Comparison of ENCODE assay signal across 20 mouse cellular contexts in genomic region chr12:70047281-70047680, GRCm38 (mm10).
DNase-seq lines count a peak whose midpoint lies in the region; ATAC-seq and TF ChIP-seq lines count a peak whose summit lies in the region.
"Had no signal": no experiment of that assay in that cellular context is flagged by ENCODE, and none has a peak within 500 bp of the region (broad histone marks: within the 10 kb centered on the region; RNA-seq: fewer than 3 reads in every experiment).

No protein-coding gene starts in this region.

- H3K4me2 ChIP-seq in kidney, embryonic 16.5 days (replicated peaks; ENCODE audit: low read depth, low read length) = no peak overlapping the region
- no peak overlapping the region for H3K4me2 ChIP-seq in lung, embryonic 14.5 days
- no peak overlapping the region for H3K4me2 ChIP-seq in lung, embryonic 16.5 days (ENCODE audit: low read depth, low read length)
- H3K4me2 ChIP-seq: embryonic facial prominence, embryonic 12.5 days; forebrain, embryonic 12.5 days; heart, embryonic 11.5 days; limb, embryonic 15.5 days; liver, embryonic 15.5 days; midbrain, embryonic 11.5 days had no signal

- TF ChIP-seq CTCF in kidney, adult 2 months (conservative IDR thresholded peaks at IDR 0.05; ENCODE audit: insufficient read depth, insufficient read length, low read depth, low read length) = no peak
- TF ChIP-seq CTCF in lung, embryonic 14.5 days (IDR thresholded peaks at IDR 0.05; ENCODE audit: low read depth) = no peak

- peak overlapping the region; percentile 3; the same call in 1 of the 2 replicates for H3K27ac ChIP-seq in kidney, adult 2 months (ENCODE audit: insufficient read depth, low read depth, low read length)
- no peak overlapping the region for H3K27ac ChIP-seq in kidney, embryonic 16.5 days (ENCODE audit: low read length)
- H3K27ac ChIP-seq in lung, embryonic 14.5 days (ENCODE audit: low read depth) = 0 out of 2 replicates have a peak overlapping the region, but pooled peaks have one; percentile 42
- peak overlapping the region; percentile 50 for H3K27ac ChIP-seq in lung, embryonic 16.5 days (ENCODE audit: low read length)
- H3K27ac ChIP-seq: embryonic facial prominence, embryonic 12.5 days; forebrain, embryonic 12.5 days; hindbrain, postnatal 0 days; limb, embryonic 15.5 days; liver, embryonic 15.5 days had no signal

- peak; percentile 33 for DNase-seq in kidney, adult 2 months
- peak; percentile 67 for DNase-seq in lung, embryonic 14.5 days
- no peak for DNase-seq in lung, postnatal 25 days (ENCODE audit: low spot score)
- DNase-seq in lung, postnatal 36 days = peak; percentile 57
- no peak for DNase-seq in Muller cell, postnatal 12 days (ENCODE audit: inconsistent ontology term)
- DNase-seq: adrenal gland, postnatal 25 days; cerebellum, adult 9-10 months; heart, postnatal 10 days; kidney, adult 8-10 months; left cerebral cortex, postnatal 4 days; thymus, adult 2 months had no signal

- H3K4me1 ChIP-seq in kidney, adult 2 months (ENCODE audit: control insufficient read depth, insufficient read depth, low read length) = no peaks in the 10 kb centered on the region
- no peaks in the 10 kb centered on the region for H3K4me1 ChIP-seq in kidney, embryonic 16.5 days (ENCODE audit: insufficient read depth, low read length)
- H3K4me1 ChIP-seq in lung, embryonic 14.5 days (ENCODE audit: insufficient read depth) = no peaks in the 10 kb centered on the region
- H3K4me1 ChIP-seq in lung, embryonic 16.5 days (replicated peaks; ENCODE audit: control insufficient read depth, insufficient read depth, low read length) = no peaks in the 10 kb centered on the region
- H3K4me1 ChIP-seq: embryonic facial prominence, embryonic 12.5 days; forebrain, embryonic 12.5 days; limb, embryonic 15.5 days; liver, embryonic 15.5 days had no signal

- H3K27me3 ChIP-seq in kidney, adult 2 months (replicated peaks; ENCODE audit: control insufficient read depth, insufficient read depth, low read length) = no peaks in the 10 kb centered on the region
- no peaks in the 10 kb centered on the region for H3K27me3 ChIP-seq in kidney, embryonic 16.5 days (ENCODE audit: insufficient read depth, low read length)
- H3K27me3 ChIP-seq in lung, embryonic 14.5 days (ENCODE audit: insufficient read depth, low read length) = no peaks in the 10 kb centered on the region
- no peaks in the 10 kb centered on the region for H3K27me3 ChIP-seq in lung, embryonic 16.5 days (ENCODE audit: control insufficient read depth, insufficient read depth, low read depth, low read length)
- H3K27me3 ChIP-seq: embryonic facial prominence, embryonic 12.5 days; forebrain, embryonic 12.5 days; limb, embryonic 15.5 days; liver, embryonic 15.5 days had no signal

- no peak for ATAC-seq in kidney, embryonic 16.5 days (ENCODE audit: low FRiP score, low TSS enrichment)
- ATAC-seq in lung, embryonic 14.5 days (ENCODE audit: insufficient read depth) = no peak
- peak; percentile 39; the same call in 1 of the 2 replicates for ATAC-seq in lung, embryonic 16.5 days (ENCODE audit: low read depth)
- ATAC-seq: hindbrain, postnatal 0 days had no signal

- no peak overlapping the region for H3K4me3 ChIP-seq in kidney, adult 2 months (ENCODE audit: insufficient read depth, low read depth, low read length)
- no peak overlapping the region for H3K4me3 ChIP-seq in kidney, embryonic 16.5 days (ENCODE audit: low read length)
- H3K4me3 ChIP-seq in lung, embryonic 14.5 days (ENCODE audit: low read depth, low read length) = no peak overlapping the region
- no peak overlapping the region for H3K4me3 ChIP-seq in lung, embryonic 16.5 days (ENCODE audit: low read length)
- H3K4me3 ChIP-seq: embryonic facial prominence, embryonic 12.5 days; forebrain, embryonic 12.5 days; limb, embryonic 15.5 days; liver, embryonic 15.5 days had no signal

- no peak overlapping the region for H3K9ac ChIP-seq in kidney, embryonic 16.5 days (replicated peaks; ENCODE audit: low read length)
- no peak overlapping the region for H3K9ac ChIP-seq in lung, embryonic 14.5 days
- no peak overlapping the region for H3K9ac ChIP-seq in lung, embryonic 16.5 days (ENCODE audit: low read length)
- H3K9ac ChIP-seq: embryonic facial prominence, embryonic 12.5 days; forebrain, embryonic 12.5 days; limb, embryonic 15.5 days; liver, embryonic 15.5 days had no signal

- TF ChIP-seq POLR2A in kidney, adult 2 months (IDR thresholded peaks at IDR 0.05; ENCODE audit: low read depth, low read length) = no peak

- WGBS in kidney, adult 2 months = 75% methylated on average over 7 of the region's 7 CpGs
- WGBS in kidney, embryonic 16.5 days = 79% methylated on average over 7 of the region's 7 CpGs
- WGBS in lung, embryonic 14.5 days = 71% methylated on average over 7 of the region's 7 CpGs
- WGBS in lung, embryonic 16.5 days = 74% methylated on average over 7 of the region's 7 CpGs

- no peaks in the 10 kb centered on the region for H3K9me3 ChIP-seq in kidney, embryonic 16.5 days (ENCODE audit: low read length)
- no peaks in the 10 kb centered on the region for H3K9me3 ChIP-seq in lung, embryonic 14.5 days (ENCODE audit: low read depth, low read length)
- H3K9me3 ChIP-seq in lung, embryonic 16.5 days (ENCODE audit: control insufficient read depth, low read length) = no peaks in the 10 kb centered on the region
- H3K9me3 ChIP-seq: embryonic facial prominence, embryonic 12.5 days; forebrain, embryonic 12.5 days; limb, embryonic 15.5 days; liver, embryonic 15.5 days had no signal

- H3K36me3 ChIP-seq in kidney, adult 2 months (ENCODE audit: control insufficient read depth, insufficient read depth, low read length) = no peaks in the 10 kb centered on the region
- peaks cover 50% of the 10 kb centered on the region for H3K36me3 ChIP-seq in kidney, embryonic 16.5 days (ENCODE audit: insufficient read depth, low read length)
- peaks cover 73% of the 10 kb centered on the region for H3K36me3 ChIP-seq in lung, embryonic 14.5 days (ENCODE audit: insufficient read depth)
- peaks cover 18% of the 10 kb centered on the region for H3K36me3 ChIP-seq in lung, embryonic 16.5 days (ENCODE audit: control insufficient read depth, insufficient read depth, low read length)

Comparison
In these comparisons a context has a peak if more than half of its experiments do, and no peak if none do; other contexts are left out.
1. DNase-seq: peak in kidney, adult 2 months (single experiment), lung, embryonic 14.5 days (single experiment) and lung, postnatal 36 days (single experiment); none in lung, postnatal 25 days (single experiment) and Muller cell, postnatal 12 days (single experiment).